Mouse (Mus musculus) heart, postnatal 0 days (tissue): Measurements from ENCODE around the gene Bend3. TPM values are rescaled to one million over a fixed set of nuclear protein-coding genes. Genes with fewer than 3 reads are reported as not detected.

Experiments
- ATAC-seq: fragments of 200-750 bp; cut with Nextera tagmentation; 2 replicates; pipeline ENCODE4 v1.8.0; 2017; ENCODE audit warnings: low read depth, moderate number of reproducible peaks, moderate library complexity; ENCODE audit not compliant: insufficient read depth
- DNase-seq: peaks from one replicate; pipeline ENCODE4 v3.0.0-alpha.2; 2016; ENCODE audit warnings: low spot score
- H3K27ac ChIP-seq: fragments of 300-500 bp; sonication (generic); 2 replicates; pipeline ENCODE4 v1.5.1; 2014; ENCODE audit warnings: low read depth, mild to moderate bottlenecking
- H3K27me3 ChIP-seq: fragments of 300-500 bp; sonication (generic); 2 replicates; pipeline ENCODE4 v1.6.1; 2014; ENCODE audit warnings: low read length, mixed read lengths; ENCODE audit not compliant: control insufficient read depth, insufficient read depth
- H3K36me3 ChIP-seq: fragments of 300-500 bp; sonication (generic); replicated peaks from 2 replicates; pipeline ENCODE4 v1.6.1; 2014; ENCODE audit warnings: low read length, mixed read lengths; ENCODE audit not compliant: control insufficient read depth, insufficient read depth
- H3K4me1 ChIP-seq: fragments of 300-500 bp; sonication (generic); 2 replicates; pipeline ENCODE4 v1.6.1; 2014; ENCODE audit warnings: antibody characterized with exemption; ENCODE audit not compliant: control insufficient read depth, insufficient read depth
- H3K4me2 ChIP-seq: fragments of 300-500 bp; sonication (generic); 2 replicates; pipeline ENCODE4 v1.6.1; 2014; ENCODE audit warnings: low read depth, mild to moderate bottlenecking, low read length, moderate library complexity
- H3K4me3 ChIP-seq: fragments of 300-500 bp; sonication (generic); 2 replicates; pipeline ENCODE4 v1.5.1; 2014; ENCODE audit warnings: low read depth, low read length
- H3K9ac ChIP-seq: fragments of 300-500 bp; sonication (generic); replicated peaks from 2 replicates; pipeline ENCODE4 v1.6.1; 2014; ENCODE audit warnings: low read depth, low read length, mixed read lengths
- H3K9me3 ChIP-seq: fragments of 300-500 bp; sonication (generic); replicated peaks from 2 replicates; pipeline ENCODE4 v1.6.1; 2016; ENCODE audit warnings: low read length; ENCODE audit not compliant: control insufficient read depth
- CTCF ChIP-seq: IDR thresholded peaks from 2 replicates; pipeline ENCODE4 v1.5.1; 2016; ENCODE audit warnings: antibody characterized with exemption, control low read depth, low read depth
- EP300 ChIP-seq: IDR thresholded peaks from 2 replicates; pipeline ENCODE4 v1.6.1; 2016; ENCODE audit warnings: antibody characterized with exemption, low read depth
- WGBS: fragments of 180-500 bp; shearing (Covaris S2); extraction: QIAGEN DNeasy Blood & Tissue Kit; methylation state at CpG from one replicate; pipeline ENCODE4 v1.1.7; 2014; 5-methylcytosine and 5-hydroxymethylcytosine counted together
- polyA plus RNA-seq: library from polyadenylated mRNA; unstranded; fragments of >200 nt; fragmentation: Nextera tagmentation; extraction: Ambion mirVana; gene quantifications from 2 replicates; pipeline ENCODE4 v1.2.1, GENCODE M21; 2015
- total RNA-seq: library from RNA; depleted of rRNA; stranded (reverse); fragments of >200 nt; gene quantifications from 2 replicates; pipeline ENCODE4 v1.2.3, GENCODE M21; 2014; ENCODE audit warnings: low replicate concordance

Bend3 gene
- total and polyA plus RNA-seq, 2 experiments from 2014 or later, result 1.1 to 12.6 TPM

- H3K36me3 ChIP-seq, result no peaks in the 10 kb centered on the region
Measured at GRCm38 (mm10) chr10:43468293-43468692, 10.3 kb upstream of the Bend3 start.

DNA sequence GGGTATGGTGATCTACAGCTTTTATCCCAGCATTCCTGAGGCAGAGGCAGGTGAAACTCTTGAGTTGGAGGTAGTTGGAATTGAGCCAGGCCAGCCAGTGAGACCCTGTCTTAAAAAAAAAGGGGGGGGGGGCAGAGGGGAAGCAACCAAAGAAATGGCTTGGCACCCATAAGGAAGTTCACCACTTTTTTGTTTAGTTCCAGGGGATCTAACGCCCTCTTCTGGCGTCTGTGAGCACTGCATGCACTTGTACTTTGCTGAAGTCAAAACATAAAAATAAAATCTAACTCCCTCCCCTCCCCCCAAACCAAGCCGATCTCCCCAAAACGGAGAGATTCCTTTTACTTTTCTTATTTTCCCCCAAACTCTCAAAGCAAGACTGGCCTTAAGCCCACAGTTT, 3.3 kb upstream of the Bend3 start:
- no peak for DNase-seq

More at GRCm38 (mm10) chr10:43468293-43468692, 10.3 kb upstream of the Bend3 start:
- H3K27me3 ChIP-seq, result no peaks in the 10 kb centered on the region
- DNase-seq, result no peak
- ATAC-seq, result no peak
- 92% methylated on average over 6 of the region's 6 CpGs for WGBS
- no peak overlapping the region for H3K9ac ChIP-seq
- H3K4me3 ChIP-seq, result no peak overlapping the region
- TF ChIP-seq CTCF (no peak), EP300 (no peak)
- no peak overlapping the region for H3K27ac ChIP-seq
- H3K4me1 ChIP-seq, result no peaks in the 10 kb centered on the region
- no peak overlapping the region for H3K4me2 ChIP-seq
- no peaks in the 10 kb centered on the region for H3K9me3 ChIP-seq

DNA sequence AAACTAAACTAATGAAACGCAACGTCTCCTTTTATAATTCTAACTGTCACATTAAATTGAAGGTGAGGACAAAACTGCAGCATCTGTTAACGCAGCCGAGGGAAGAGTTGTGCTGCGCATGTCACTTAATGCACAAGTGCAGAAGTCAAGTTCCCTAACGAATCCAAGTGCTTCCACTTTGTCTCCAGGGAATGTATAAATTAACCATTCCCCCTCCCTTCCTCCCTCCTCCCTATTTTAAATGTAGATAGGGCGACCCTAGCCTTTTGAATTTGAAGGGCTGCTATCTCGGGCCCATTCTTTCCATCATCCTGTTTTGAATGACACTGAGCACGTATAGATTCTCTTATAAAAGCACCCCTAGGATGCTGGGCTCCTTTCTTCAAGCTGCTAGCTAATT, 1.2 kb upstream of the Bend3 start:
- TF ChIP-seq CTCF (no peak), EP300 (no peak)
- Histone ChIP-seq H3K4me3 (peak overlapping the region; percentile 86), H3K4me1 (peaks cover 8% of the 10 kb centered on the region), H3K9ac (peak overlapping the region; percentile 89; the same call in 1 of the 2 replicates), H3K27me3 (no peaks in the 10 kb centered on the region), H3K27ac (peak overlapping the region; percentile 92; the same call in 1 of the 2 replicates), H3K36me3 (no peaks in the 10 kb centered on the region), H3K9me3 (no peaks in the 10 kb centered on the region), H3K4me2 (peak overlapping the region; percentile 97)
- DNase-seq (no peak), ATAC-seq (no peak)
- 22% methylated on average over 9 of the region's 9 CpGs for WGBS

More for the DNA sequence above, 3.3 kb upstream of the Bend3 start:
- no peak overlapping the region for H3K4me3 ChIP-seq
- TF ChIP-seq EP300 (no peak), CTCF (peak; percentile 45; the same call in 1 of the 2 replicates)
- ATAC-seq, result no peak
- H3K9me3 ChIP-seq, result no peaks in the 10 kb centered on the region
- H3K36me3 ChIP-seq, result no peaks in the 10 kb centered on the region
- no peak overlapping the region for H3K9ac ChIP-seq
- no peak overlapping the region for H3K4me2 ChIP-seq
- H3K27me3 ChIP-seq, result no peaks in the 10 kb centered on the region
- H3K4me1 ChIP-seq, result peaks cover 3% of the 10 kb centered on the region
- H3K27ac ChIP-seq, result no peak overlapping the region
- WGBS, result 41% methylated on average over 4 of the region's 4 CpGs

- H3K4me3 ChIP-seq, result peak overlapping the region; percentile 86
- peak overlapping the region; percentile 89 for H3K9ac ChIP-seq
- H3K4me2 ChIP-seq, result peak overlapping the region; percentile 97
- H3K4me1 ChIP-seq, result peaks cover 14% of the 10 kb centered on the region
- no peaks in the 10 kb centered on the region for H3K9me3 ChIP-seq
- TF ChIP-seq CTCF, result no peak
- no peak for TF ChIP-seq EP300
- ATAC-seq (peak; percentile 47), DNase-seq (peak; percentile 77)
- WGBS, result 1% methylated on average over 42 of the region's 42 CpGs
- H3K27me3 ChIP-seq, result no peaks in the 10 kb centered on the region
- H3K27ac ChIP-seq, result peak overlapping the region; percentile 92
- no peaks in the 10 kb centered on the region for H3K36me3 ChIP-seq
Measured at GRCm38 (mm10) chr10:43477865-43478681, 558 bp upstream of the Bend3 start.

- Histone ChIP-seq H3K36me3 (no peaks in the 10 kb centered on the region), H3K9ac (peak overlapping the region; percentile 89), H3K4me2 (peak overlapping the region; percentile 97), H3K9me3 (no peaks in the 10 kb centered on the region), H3K27ac (peak overlapping the region; percentile 92), H3K4me3 (peak overlapping the region; percentile 86), H3K27me3 (no peaks in the 10 kb centered on the region), H3K4me1 (peaks cover 21% of the 10 kb centered on the region)
- DNase-seq (peak; percentile 82), ATAC-seq (peak; percentile 81)
- under 1% methylated on average over 64 of the region's 103 CpGs for WGBS
- TF ChIP-seq CTCF, result peak; percentile 23; the same call in 1 of the 2 replicates
- TF ChIP-seq EP300, result 0 out of 2 replicates have a peak, but pooled peaks have one; percentile 36
Measured at GRCm38 (mm10) chr10:43479436-43480157, 966 bp downstream of the Bend3 start.
